Mouse (Mus musculus) bone marrow, adult 2 months (tissue): ENCODE measurements at regions not wholly inside any gene's neighbourhood (a gene's known extent, or its start where the extent isn't known, plus 50 kb on each side); places are given as distances from the start of the nearest gene placed in this dataset.

ENCODE experiments used
- CTCF ChIP-seq: fragments of 200-500 bp; IDR thresholded peaks from 2 replicates; pipeline ENCODE4 v1.5.1; 2011; ENCODE audit warnings: low read length, control low read depth; ENCODE audit not compliant: control insufficient read depth, insufficient read depth
- POLR2A ChIP-seq: fragments of 200-500 bp; IDR thresholded peaks from 2 replicates; pipeline ENCODE4 v1.6.1; 2011; ENCODE audit warnings: low read depth, mild to moderate bottlenecking, control low read depth, low read length, borderline replicate concordance; ENCODE audit not compliant: control insufficient read depth

- TF ChIP-seq POLR2A: no peak
- TF ChIP-seq CTCF: no peak
Observed at GRCm38 (mm10) chr13:37624741-37625140, 153.5 kb upstream of the Rreb1 start.
